11 mouse cellular contexts compared by ENCODE assay signal in the genomic region with DNA sequence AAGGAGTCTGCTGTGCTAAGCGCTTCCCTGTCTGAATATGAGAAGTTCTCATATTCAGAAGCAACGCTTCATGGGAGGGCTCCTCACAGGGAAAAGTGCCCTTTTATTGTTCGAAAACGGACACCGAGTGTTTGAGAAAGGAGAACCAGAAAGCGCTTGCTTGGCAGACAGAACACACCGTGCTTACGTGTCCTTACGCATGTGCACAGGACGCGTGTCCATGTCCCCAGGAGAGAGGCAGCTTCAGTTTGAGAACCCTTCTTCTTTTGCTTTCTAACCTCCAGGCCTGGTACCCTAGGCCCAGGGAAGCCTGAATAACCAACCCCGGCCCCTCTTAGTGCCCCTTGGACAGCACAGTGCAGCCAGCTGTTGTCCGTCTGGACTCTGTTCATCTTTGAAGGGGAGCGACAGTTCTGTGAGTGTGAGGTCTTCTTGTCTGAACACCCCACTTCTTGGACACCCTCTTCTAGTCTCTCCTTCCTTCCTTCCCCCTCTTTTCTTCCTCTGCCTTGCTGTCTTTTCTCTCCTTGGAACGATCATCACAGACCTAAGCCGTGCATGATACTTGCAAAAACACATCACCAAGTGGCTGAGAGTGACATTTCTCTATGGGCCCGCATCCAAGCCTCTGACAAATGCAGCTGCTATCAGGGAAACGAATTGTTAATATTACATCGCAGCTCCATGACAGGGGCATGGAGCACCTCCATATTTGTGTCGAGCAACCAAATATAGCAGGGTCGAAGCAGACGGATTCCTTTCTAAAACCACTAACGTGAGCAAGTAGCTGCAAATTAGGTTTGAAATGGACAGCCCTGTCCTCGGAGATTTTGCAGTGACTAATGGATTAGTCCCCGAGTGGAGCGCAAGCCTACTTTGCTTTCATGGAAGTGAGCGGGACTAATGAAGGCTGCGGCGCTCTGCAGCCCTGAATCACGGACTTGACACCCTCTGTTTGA.
DNase-seq lines count a peak whose midpoint lies in the region; ATAC-seq lines count a peak whose summit lies in the region.
"Had no signal": no experiment of that assay in that cellular context is flagged by ENCODE, and none has a peak within 500 bp of the region (broad histone marks: within the 10 kb centered on the region; RNA-seq: fewer than 3 reads in every experiment).

No protein-coding gene starts in this region.

- no peaks in the 10 kb centered on the region for H3K9me3 ChIP-seq in embryonic facial prominence, embryonic 12.5 days
- no peaks in the 10 kb centered on the region; the same call in 1 of the 2 replicates for H3K9me3 ChIP-seq in hindbrain, embryonic 16.5 days (ENCODE audit: control insufficient read depth, low read length)
- no peaks in the 10 kb centered on the region for H3K9me3 ChIP-seq in neural tube, embryonic 12.5 days

- H3K9ac ChIP-seq in embryonic facial prominence, embryonic 12.5 days = no peak overlapping the region
- no peak overlapping the region for H3K9ac ChIP-seq in hindbrain, embryonic 16.5 days (ENCODE audit: low read depth, low read length)
- H3K9ac ChIP-seq in neural tube, embryonic 12.5 days = no peak overlapping the region
- H3K9ac ChIP-seq: liver, embryonic 14.5 days had no signal

- peak; percentile 8 to 42 for DNase-seq in layer of hippocampus, adult 18-20 months (ENCODE audit: low spot score in 2 of 2)
- no peak for DNase-seq in layer of hippocampus, adult 9-11 months
- no peak for DNase-seq in urinary bladder, postnatal 14 days (ENCODE audit: low spot score)
- DNase-seq in cerebellum, postnatal 14 days = no peak
- no peak for DNase-seq in urinary bladder, postnatal 36 days (ENCODE audit: low spot score in 2 of 2)
- DNase-seq: cerebellum, adult 8-10 months had no signal

- H3K36me3 ChIP-seq in embryonic facial prominence, embryonic 12.5 days = no peaks in the 10 kb centered on the region
- H3K36me3 ChIP-seq in hindbrain, embryonic 16.5 days (ENCODE audit: control insufficient read depth, insufficient read depth, low read length) = no peaks in the 10 kb centered on the region
- no peaks in the 10 kb centered on the region for H3K36me3 ChIP-seq in neural tube, embryonic 12.5 days
- H3K36me3 ChIP-seq: G1E had no signal

- no peak for ATAC-seq in embryonic facial prominence, embryonic 12.5 days (ENCODE audit: insufficient number of reproducible peaks, insufficient read depth, low FRiP score, low TSS enrichment)
- peak; percentile 41; the same call in 1 of the 2 replicates for ATAC-seq in hindbrain, embryonic 16.5 days
- peak; percentile 63 for ATAC-seq in neural tube, embryonic 12.5 days (ENCODE audit: low FRiP score, low read depth)

- 75% methylated on average over 30 of the region's 30 CpGs for WGBS in embryonic facial prominence, embryonic 12.5 days
- 47% methylated on average over 30 of the region's 30 CpGs for WGBS in hindbrain, embryonic 16.5 days
- WGBS in neural tube, embryonic 12.5 days = 59% methylated on average over 30 of the region's 30 CpGs

- H3K4me3 ChIP-seq in embryonic facial prominence, embryonic 12.5 days = no peak overlapping the region
- no peak overlapping the region for H3K4me3 ChIP-seq in hindbrain, embryonic 16.5 days (ENCODE audit: low read length)
- H3K4me3 ChIP-seq in neural tube, embryonic 12.5 days = no peak overlapping the region

- no peaks in the 10 kb centered on the region for H3K27me3 ChIP-seq in embryonic facial prominence, embryonic 12.5 days
- H3K27me3 ChIP-seq in hindbrain, embryonic 16.5 days (replicated peaks; ENCODE audit: control insufficient read depth, insufficient read depth, low read length) = no peaks in the 10 kb centered on the region
- H3K27me3 ChIP-seq in neural tube, embryonic 12.5 days (replicated peaks) = no peaks in the 10 kb centered on the region

- H3K4me1 ChIP-seq in embryonic facial prominence, embryonic 12.5 days = peaks cover 24% of the 10 kb centered on the region
- peaks cover 20% of the 10 kb centered on the region for H3K4me1 ChIP-seq in hindbrain, embryonic 16.5 days (ENCODE audit: control insufficient read depth, insufficient read depth, low read depth, low read length)
- H3K4me1 ChIP-seq in neural tube, embryonic 12.5 days = peaks cover 44% of the 10 kb centered on the region

- no peak overlapping the region for H3K4me2 ChIP-seq in embryonic facial prominence, embryonic 12.5 days (replicated peaks)
- no peak overlapping the region for H3K4me2 ChIP-seq in hindbrain, embryonic 16.5 days (ENCODE audit: low read length)
- peak overlapping the region; percentile 4; the same call in 1 of the 2 replicates for H3K4me2 ChIP-seq in neural tube, embryonic 12.5 days (replicated peaks)

- H3K27ac ChIP-seq in embryonic facial prominence, embryonic 12.5 days = peak overlapping the region; percentile 14; the same call in 1 of the 2 replicates
- H3K27ac ChIP-seq in hindbrain, embryonic 16.5 days (ENCODE audit: low read depth, low read length) = peak overlapping the region; percentile 17; the same call in 1 of the 2 replicates
- no peak overlapping the region for H3K27ac ChIP-seq in neural tube, embryonic 12.5 days
- H3K27ac ChIP-seq: liver, embryonic 14.5 days had no signal

Comparison
In these comparisons a context has a peak if more than half of its experiments do, and no peak if none do; other contexts are left out.
1. DNase-seq: peak in layer of hippocampus, adult 18-20 months (2 of 2); none in layer of hippocampus, adult 9-11 months (single experiment), urinary bladder, postnatal 14 days (single experiment), cerebellum, postnatal 14 days (0 of 2) and urinary bladder, postnatal 36 days (0 of 2).